Mouse (Mus musculus): Measurements from ENCODE around the gene Gng7.

Gene Gng7

DNA sequence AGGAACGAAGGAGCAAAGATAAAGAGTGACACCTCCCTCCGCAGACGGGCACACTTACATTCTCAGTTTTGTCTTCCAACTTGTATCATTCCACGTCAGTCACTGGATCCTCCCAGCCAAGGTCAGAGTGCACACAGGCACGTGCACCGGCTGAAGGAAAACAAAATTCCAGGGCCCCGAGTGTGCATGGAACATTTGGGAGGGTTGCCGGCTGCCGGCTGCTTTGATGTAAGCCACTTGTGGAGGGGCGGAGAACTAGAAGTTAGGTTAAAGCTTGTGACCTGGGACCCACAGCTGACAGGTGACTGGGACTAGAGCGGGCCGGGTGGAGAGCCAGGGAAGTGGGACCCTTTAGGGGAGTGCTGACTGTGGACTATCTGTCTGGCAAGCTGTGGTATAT, 48.4 kb downstream of the Gng7 start:
- DNase-seq: no peak

- no peak for DNase-seq
Observed at GRCm38 (mm10) chr10:80963031-80963975, 51.4 kb downstream of the Gng7 start.

GRCm38 (mm10) chr10:80962585-80962984, 52.2 kb downstream of the Gng7 start:
- DNase-seq: no peak

DNA sequence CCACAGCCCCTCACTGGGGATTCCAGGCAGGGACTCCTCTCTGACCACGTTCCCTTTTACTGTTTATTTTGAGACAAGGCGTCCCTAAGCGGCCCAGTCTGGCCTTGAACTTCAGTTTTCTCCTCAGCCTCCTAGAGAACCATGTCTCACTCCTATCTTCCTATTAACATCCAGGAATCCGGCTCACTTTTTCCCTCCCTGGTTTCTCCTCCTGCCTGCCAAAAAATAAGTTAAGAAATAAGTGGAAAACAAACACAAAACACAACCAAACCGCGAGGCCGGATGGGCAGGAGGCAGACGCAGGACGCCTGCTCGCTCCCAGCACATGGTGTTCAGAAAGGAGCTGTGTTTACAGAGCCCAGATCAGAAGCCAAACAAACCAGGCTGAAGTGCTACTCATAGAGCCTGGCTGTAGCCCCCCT, 52.7 kb downstream of the Gng7 start:
- no peak for DNase-seq

DNA sequence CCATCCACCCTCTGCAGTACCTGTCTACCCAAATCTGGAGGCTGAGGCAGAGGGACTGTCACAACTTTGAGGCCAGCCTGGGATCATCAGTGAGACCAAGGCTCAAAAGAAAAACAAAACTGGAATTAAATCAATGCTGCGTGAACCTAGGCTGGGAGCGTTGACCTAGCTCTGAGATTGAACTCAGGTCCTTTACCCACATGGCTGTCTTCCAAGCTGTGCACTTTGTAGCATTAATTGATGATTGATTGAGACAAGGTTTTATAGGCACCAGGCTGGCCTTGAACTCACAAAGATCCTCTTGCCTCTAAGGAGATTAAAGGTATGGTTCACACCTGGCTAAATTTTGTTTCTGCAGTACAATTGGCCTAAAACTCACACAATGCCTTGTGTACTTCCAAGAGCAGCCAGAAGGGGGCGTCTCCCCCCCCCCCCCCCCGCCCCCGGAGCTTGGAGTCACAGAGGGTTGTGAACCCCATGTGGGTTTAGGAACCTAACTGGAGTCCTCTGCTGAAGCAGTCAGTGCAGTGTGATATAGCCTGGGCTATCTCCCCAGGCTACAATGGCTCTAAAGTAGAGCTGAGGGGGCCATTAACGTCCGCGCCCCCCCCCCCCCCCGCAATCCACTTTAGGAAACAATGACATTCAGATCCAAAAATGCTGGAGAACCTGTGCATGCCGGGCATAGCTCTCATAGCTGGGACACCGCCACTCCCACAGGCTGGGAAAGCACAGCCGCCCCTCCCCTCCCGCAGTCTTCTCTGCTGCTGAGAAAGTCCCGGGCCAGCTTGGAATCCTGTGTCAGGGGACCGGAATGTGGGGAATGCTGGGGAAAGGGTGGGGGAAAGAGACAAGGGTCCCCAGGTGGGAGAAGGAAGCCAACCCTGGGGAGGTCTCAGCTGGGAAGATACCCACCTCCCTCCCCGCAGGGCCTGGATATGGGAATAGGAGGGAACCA, 53.9 kb downstream of the Gng7 start:
- DNase-seq: no peak

DNA sequence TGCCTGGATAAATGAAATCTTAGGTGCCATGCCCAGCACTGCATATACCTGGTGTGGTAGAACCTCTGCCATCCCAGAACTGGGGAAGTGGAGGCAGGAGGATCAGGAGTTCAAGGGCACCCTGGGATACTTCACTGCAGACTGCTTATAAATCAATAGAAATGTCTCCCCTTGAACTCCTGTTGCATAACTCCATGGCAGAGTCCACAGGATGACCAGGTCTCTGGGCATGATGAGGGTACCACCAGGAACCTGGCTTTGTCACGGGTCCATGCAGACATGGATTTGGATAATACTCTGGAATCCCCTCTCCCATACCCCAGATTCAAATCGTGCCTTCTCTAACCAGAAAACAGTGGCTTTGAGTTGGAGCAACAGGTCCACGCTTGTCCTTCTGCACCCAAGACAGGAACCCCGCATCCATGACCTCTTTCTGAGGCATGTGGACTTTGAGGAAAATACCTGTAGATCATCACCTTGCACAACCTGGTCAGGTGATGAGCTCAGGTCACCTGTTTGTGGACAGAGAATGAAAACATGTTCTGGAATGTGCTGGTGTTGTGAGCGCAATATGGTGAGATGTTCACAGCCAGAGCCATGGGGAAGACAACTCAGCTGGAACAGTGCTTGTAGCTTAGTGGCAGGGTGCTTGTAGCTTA, 55.6 kb downstream of the Gng7 start:
- no peak for DNase-seq

- no peak for DNase-seq
Observed at GRCm38 (mm10) chr10:80957791-80958190, 57.0 kb downstream of the Gng7 start.

DNA sequence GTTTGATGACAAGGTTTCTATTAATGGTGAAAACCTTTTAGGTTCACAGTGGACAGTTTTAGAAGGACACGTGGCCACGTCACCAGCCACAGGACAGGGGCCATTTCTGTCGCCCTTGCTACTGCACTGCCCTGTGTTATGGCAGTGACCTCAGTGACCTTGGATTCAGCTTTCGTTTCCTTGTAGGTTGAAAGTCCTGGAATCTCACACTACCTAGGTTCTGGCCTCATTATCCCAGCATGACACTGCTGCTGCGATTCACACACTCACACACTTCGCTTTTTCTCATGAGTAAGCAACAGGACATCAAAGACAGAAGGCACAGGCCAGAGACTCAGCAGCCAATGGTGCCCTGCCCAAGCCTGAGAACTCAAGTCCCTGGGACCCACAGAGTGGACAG, 57.8 kb downstream of the Gng7 start:
- no peak for DNase-seq

GRCm38 (mm10) chr10:80956385-80956784, 58.4 kb downstream of the Gng7 start:
- DNase-seq: no peak

DNA sequence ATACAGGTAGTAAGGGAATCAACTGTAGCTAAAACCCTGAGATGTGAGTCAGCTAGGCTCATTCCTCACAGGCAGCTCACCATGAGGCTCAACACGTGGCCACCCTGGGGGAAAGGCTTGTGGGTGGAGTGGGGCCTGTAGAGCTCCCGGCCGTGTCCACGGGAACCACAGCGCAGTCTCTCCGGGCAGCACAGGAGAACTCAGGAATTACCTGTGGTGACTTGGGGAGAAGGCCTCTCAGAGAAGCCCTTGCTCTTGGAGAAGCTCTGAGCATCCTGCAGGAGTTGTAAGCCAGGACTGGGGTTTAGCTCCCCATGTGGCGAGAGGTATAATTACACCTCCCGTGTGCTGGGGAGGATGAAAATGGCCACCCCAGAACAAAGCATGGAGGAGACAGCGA, 59.2 kb downstream of the Gng7 start:
- DNase-seq: peak; percentile 49

DNA sequence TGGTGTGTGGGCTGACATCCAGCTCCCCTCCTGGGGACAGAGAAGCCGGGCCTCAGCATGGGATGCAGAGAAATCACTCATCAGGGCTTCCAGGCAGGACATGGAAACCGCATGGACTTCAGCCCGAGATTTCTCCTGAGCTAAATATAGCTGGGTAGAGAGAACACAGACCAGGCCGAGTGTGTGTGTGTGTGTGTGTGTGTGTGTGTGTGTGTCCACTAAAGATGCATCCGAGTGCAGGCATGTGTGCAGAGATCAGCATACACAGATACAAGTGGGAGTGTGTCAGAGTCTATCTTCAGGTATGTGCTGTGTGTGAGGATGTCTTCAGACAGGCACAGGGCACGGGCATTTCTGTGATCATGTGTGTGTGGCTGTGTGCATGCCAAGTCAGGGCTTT, 59.9 kb downstream of the Gng7 start:
- DNase-seq: no peak

- no peak for DNase-seq
Observed at GRCm38 (mm10) chr10:80954415-80954814, 60.3 kb downstream of the Gng7 start.

GRCm38 (mm10) chr10:80952449-80952848, 62.3 kb downstream of the Gng7 start:
- no peak for DNase-seq

DNA sequence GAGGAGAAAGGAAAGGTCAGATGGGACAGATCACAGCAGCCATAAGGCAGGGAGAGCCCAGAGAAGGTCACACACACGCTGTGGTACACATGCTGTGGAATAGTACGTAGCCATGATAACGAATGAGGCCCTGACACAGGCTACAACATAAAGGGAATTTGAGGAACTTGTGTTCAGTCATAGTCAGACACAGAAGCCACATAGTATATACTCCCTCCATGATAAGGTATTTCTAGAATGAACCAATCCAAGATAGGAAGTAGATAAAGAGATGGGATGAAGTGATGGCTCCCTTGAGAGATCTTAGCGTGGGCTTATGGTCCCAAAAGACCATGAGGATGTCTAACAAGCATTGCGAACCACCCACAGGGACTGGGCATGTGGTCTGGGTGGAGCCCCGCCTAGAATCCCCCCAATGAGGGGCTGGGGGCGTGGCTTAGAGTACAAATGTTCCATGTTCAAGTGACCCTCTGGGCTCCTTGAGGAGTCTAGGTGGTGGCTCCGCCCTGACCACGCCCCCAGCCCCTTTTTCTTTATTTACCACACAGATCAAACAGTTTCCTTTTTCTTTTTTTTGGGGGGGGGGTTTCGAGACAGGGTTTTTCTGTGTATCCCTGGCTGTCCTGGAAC, 62.9 kb downstream of the Gng7 start:
- DNase-seq: no peak

DNA sequence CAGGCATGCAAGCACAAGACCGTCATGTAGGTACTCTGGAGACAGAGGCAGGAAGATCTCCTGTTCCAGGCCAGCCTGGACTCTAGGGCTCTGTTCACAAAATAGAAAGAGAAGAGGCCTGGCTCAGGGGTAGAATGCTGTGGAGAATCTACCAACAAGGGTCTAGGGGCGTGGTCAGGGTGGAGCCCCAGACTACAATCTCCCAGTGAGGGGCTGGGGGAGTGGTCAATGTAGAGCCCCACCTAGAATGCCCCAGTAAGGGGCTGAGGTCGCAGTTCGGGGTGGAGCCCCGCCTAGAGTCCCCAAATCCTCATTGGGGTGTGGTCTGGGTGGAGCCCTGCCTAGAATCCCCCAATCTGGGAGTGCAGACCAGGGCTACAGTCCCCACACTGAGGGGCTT, 64.4 kb downstream of the Gng7 start:
- no peak for DNase-seq

DNA sequence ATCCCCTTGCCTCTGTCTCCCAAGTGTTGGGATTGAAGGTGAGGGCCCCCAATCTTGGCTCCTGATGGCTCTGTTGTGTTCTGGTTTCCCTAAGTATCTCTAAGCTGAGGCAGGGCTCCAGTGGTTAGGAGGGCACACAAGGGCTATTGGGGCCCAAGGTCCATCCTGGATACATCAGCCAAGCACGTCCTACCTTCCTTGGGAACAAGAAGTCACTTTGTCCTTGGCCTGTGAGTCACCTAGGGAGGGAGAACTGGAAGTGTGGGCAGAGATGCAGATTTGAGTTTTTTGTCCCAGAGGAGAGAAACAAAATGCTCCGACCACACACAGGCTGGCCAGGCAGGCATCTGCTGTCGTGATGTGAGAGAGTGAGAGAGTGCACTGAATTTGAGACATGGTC, 65.7 kb downstream of the Gng7 start:
- no peak for DNase-seq

DNA sequence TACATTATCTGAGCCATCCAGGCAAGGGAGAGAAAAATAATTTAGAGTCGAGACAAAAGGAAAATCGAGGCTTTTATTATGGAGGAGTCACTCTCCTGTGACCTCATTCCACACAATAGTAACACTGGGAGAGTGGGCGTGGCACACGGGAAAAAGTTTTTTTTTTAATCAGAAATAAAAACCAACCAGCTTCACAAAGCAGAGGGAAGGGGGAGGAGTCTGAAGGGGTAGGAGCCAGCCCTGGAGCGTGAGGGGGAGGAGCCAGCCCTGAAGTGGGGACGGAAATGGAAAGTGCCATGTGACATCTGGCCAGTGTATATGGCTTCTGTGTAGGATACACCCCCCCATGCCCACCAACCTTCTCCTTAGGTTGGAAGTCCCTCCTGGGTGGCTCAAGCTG, 66.2 kb downstream of the Gng7 start:
- DNase-seq: no peak

DNA sequence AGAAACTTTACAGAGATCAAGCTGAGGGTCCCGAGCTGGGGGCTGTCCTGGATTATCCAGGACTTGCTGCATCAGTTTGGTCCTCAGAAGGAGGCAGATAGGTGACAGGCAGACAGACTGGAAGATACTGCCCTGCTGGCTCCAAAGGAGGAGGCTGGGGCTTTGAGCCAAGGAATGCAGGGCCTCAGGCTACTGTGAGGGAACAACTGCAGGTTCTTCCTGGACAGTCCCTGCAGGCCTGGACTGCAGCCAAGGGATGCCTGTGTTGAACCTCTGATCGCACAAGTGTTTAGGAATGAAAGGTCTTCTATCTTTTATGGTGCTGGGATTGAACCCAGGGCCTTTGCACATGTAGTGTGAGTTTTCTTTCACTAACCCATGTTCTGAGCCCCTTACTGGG, 66.9 kb downstream of the Gng7 start:
- DNase-seq: no peak

DNA sequence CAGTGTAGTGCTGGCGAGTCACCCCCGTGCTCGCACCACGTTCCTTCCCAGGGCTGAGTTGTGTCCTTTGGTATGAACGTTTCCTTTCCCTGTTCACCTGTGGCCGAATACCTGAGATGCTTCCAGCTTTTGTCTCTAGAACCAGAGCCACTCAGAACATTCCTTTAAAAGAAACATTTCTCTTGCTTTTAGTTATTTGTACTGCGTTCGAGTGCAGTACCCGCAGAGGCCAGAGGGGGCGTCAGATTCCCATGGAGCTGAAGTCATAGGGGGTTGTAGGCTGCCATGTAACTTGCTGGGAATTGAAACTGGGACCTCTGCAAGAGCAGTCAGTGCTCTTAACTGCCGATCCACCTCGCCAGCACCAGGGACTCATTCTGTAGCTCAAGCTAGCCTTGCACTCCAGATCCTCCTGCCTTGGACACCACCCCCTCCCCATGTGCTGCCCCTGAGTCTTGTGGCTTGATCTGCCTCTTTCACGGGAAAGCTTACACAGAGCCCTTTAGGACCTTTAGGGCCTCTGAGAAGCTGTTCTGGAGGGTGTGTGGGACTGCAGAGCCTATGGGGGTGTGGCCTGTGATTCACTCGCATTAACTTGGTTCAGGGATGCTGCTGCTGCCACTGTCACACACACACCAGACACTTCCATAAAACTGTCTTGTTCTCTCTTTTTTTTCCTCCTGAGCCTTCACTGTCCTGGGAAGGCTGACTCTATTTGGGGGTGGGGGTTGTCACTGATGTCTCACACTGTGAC, 67.9 kb downstream of the Gng7 start:
- DNase-seq: no peak

GRCm38 (mm10) chr10:80944231-80944630, 70.5 kb downstream of the Gng7 start:
- DNase-seq: no peak

DNA sequence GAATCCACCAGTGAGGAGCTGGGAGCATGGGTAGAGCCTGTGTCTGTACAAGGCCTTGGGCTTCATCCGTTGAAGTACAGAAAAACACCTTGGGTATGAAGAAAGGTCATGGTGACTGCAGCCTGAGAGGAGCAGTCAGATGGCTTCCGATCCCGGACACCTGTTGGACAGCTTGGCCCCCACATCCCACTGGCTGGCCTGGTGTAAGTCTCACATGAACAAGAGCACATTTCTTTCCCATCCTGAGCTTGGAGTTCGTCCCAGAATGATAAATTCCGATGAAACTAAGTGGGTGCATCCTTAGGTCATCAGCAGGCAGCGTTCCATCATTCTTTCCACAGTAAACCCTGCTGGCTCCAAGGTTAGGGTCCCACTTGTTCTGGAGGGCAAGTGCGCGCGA, 71.0 kb downstream of the Gng7 start:
- DNase-seq: no peak

DNA sequence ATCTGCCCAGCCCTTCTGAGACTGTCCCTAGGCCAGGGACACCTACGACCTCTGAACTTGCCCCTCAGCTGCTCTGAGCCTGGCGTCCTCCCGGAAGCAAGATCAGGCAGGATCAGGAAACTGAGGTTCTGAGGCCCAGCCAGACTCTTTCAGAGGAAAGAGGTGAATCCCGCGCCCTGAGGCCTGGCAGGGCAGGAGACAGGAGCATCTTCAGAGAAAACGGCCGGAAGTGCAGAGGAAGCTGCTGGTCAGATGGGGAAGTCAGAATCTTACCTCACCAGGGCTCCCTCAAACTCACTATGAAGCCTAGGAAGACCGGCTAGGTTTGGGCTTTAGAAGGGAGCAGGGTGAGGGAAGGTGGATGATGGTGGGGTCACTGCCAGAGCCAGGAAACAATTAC, 71.8 kb downstream of the Gng7 start:
- no peak for DNase-seq
